Comparison of ENCODE assay signal across 8 mouse cellular contexts in the genomic region with DNA sequence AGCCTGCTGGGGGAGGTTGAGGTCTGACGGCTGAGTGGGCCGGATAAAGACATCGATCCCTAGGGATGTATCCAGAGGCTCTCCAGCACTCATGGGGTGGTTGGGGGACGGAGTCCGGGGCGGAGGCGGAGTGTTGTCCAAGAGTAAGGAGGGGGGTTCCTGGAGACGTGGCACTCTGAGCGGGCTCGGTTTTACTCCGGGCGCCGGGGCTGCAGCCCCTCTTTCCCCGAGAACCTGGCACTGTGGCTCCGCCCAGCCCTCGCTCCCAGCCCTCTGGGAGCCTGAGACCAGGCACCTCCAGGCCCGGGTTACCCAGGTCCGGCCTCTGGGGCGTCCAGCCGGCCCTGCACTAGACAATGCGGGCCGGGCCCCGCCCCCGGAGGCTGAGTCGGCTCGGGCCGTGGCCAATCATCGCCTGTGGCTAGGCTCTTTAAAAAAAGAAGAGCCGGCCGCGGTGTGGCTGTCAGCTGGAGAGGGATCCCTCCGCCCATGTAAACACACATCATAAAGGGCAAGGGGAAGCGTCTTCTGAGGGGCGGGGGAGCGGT. TPM values are rescaled to one million over a fixed set of nuclear protein-coding genes. Genes with fewer than 3 reads are reported as not detected.
A peak's percentile ranks its signal among the peaks of the same experiment; 100 is the strongest.
DNase-seq lines count a peak whose midpoint lies in the region; ATAC-seq and TF ChIP-seq lines count a peak whose summit lies in the region.

No protein-coding gene starts in this region.

- no peaks in the 10 kb centered on the region for H3K9me3 ChIP-seq in heart, embryonic 11.5 days (replicated peaks; ENCODE audit: control insufficient read depth, low read length)
- no peaks in the 10 kb centered on the region for H3K9me3 ChIP-seq in kidney, embryonic 16.5 days (ENCODE audit: low read length)

- peak; percentile 95 for ATAC-seq in heart, embryonic 11.5 days (replicated peaks; ENCODE audit: insufficient number of reproducible peaks, low FRiP score, low TSS enrichment)
- peak; percentile 97 for ATAC-seq in kidney, embryonic 16.5 days (ENCODE audit: low FRiP score, low TSS enrichment)

- no peak for TF ChIP-seq CTCF in bone marrow macrophage, adult 2 months (IDR thresholded peaks at IDR 0.05; ENCODE audit: low read depth, low read length)
- TF ChIP-seq CTCF in embryonic fibroblast, embryonic 13.5 days (IDR thresholded peaks at IDR 0.05; ENCODE audit: borderline replicate concordance, insufficient read depth, low read length), result no peak
- TF ChIP-seq CTCF in liver, adult 2 months (IDR thresholded peaks at IDR 0.05; ENCODE audit: low read depth, low read length), result no peak

- H3K79me2 ChIP-seq in liver, adult 2 months (ENCODE audit: control insufficient read depth, insufficient read depth, low read length), result peaks cover 12% of the 10 kb centered on the region
- H3K79me2 ChIP-seq in myocyte (ENCODE audit: control insufficient read depth, insufficient read depth), result peaks cover 2% of the 10 kb centered on the region

- peak overlapping the region; percentile 3 for H3ac ChIP-seq in myocyte (ENCODE audit: control insufficient read depth, insufficient read length)

- TF ChIP-seq POLR2A in bone marrow macrophage, adult 2 months (IDR thresholded peaks at IDR 0.05; ENCODE audit: borderline replicate concordance, low read depth, low read length), result peak; percentile 72; the same call in 1 of the 2 replicates
- TF ChIP-seq POLR2A in embryonic fibroblast, embryonic 13.5 days (IDR thresholded peaks at IDR 0.05; ENCODE audit: low read depth, low read length), result peak; percentile 89
- peak; percentile 89 for TF ChIP-seq POLR2A in liver, adult 2 months (IDR thresholded peaks at IDR 0.05; ENCODE audit: extremely low read depth, insufficient read depth, low read length)
- peak; percentile 82 for TF ChIP-seq POLR2A in myocyte (IDR thresholded peaks at IDR 0.05; ENCODE audit: insufficient read length, low read depth)

- WGBS in heart, embryonic 11.5 days (ENCODE audit: insufficient replicate concordance), result under 1% methylated on average over 35 of the region's 35 CpGs
- WGBS in kidney, embryonic 16.5 days, result under 1% methylated on average over 35 of the region's 35 CpGs
- under 1% methylated on average over 35 of the region's 35 CpGs for WGBS in liver, adult 2 months

- H3K9ac ChIP-seq in heart, embryonic 11.5 days (ENCODE audit: low read depth, low read length), result peak overlapping the region; percentile 78
- peak overlapping the region; percentile 86 for H3K9ac ChIP-seq in kidney, embryonic 16.5 days (replicated peaks; ENCODE audit: low read length)
- peak overlapping the region; percentile 77 for H3K9ac ChIP-seq in liver, adult 2 months (ENCODE audit: low read depth, low read length)

- peak overlapping the region; percentile 60 for H3K4me3 ChIP-seq in bone marrow macrophage, adult 2 months (ENCODE audit: insufficient read depth, low read length)
- peak overlapping the region; percentile 38 for H3K4me3 ChIP-seq in embryonic fibroblast, embryonic 13.5 days (ENCODE audit: insufficient read depth, low read length)
- H3K4me3 ChIP-seq in heart, embryonic 11.5 days (ENCODE audit: low read depth, low read length), result peak overlapping the region; percentile 69
- peak overlapping the region; percentile 71 for H3K4me3 ChIP-seq in kidney, embryonic 16.5 days (ENCODE audit: low read length)
- H3K4me3 ChIP-seq in liver, adult 2 months (ENCODE audit: insufficient read depth, low read depth, low read length), result peak overlapping the region; percentile 95
- H3K4me3 ChIP-seq in myocyte, result peak overlapping the region; percentile 31

- peak; percentile 97 for DNase-seq in A20 (ENCODE audit: low read depth, low spot score)
- peak; percentile 80 for DNase-seq in liver, adult 2 months (ENCODE audit: extremely low read depth, low read depth, low spot score)
- DNase-seq in splenic B cell, adult 2 months (ENCODE audit: low read depth, low spot score), result peak; percentile 92

- no peaks in the 10 kb centered on the region for H3K27me3 ChIP-seq in heart, embryonic 11.5 days (ENCODE audit: control insufficient read depth, insufficient read depth, low read length)
- H3K27me3 ChIP-seq in kidney, embryonic 16.5 days (ENCODE audit: insufficient read depth, low read length), result no peaks in the 10 kb centered on the region
- no peaks in the 10 kb centered on the region for H3K27me3 ChIP-seq in liver, adult 2 months (ENCODE audit: control insufficient read depth, insufficient read depth, low read length)
- H3K27me3 ChIP-seq in myocyte (ENCODE audit: control insufficient read depth, insufficient read depth, insufficient read length), result no peaks in the 10 kb centered on the region
- no peaks in the 10 kb centered on the region for H3K27me3 ChIP-seq in splenic B cell, adult 2 months (ENCODE audit: control insufficient read depth, insufficient read depth, low read length, poor library complexity, severe bottlenecking)

- peaks cover 7% of the 10 kb centered on the region; the same call in 1 of the 2 replicates for H3K4me1 ChIP-seq in bone marrow macrophage, adult 2 months (ENCODE audit: control insufficient read depth, insufficient read depth, low read length)
- no peaks in the 10 kb centered on the region; the same call in 1 of the 2 replicates for H3K4me1 ChIP-seq in embryonic fibroblast, embryonic 13.5 days (ENCODE audit: control insufficient read depth, insufficient read depth, low read length)
- H3K4me1 ChIP-seq in heart, embryonic 11.5 days (ENCODE audit: control insufficient read depth, insufficient read depth, low read length), result peaks cover 15% of the 10 kb centered on the region
- peaks cover 25% of the 10 kb centered on the region for H3K4me1 ChIP-seq in kidney, embryonic 16.5 days (ENCODE audit: insufficient read depth, low read length)
- H3K4me1 ChIP-seq in liver, adult 2 months (ENCODE audit: control insufficient read depth, insufficient read depth, low read length), result peaks cover 3% of the 10 kb centered on the region; the same call in 1 of the 2 replicates

- H3K36me3 ChIP-seq in heart, embryonic 11.5 days (ENCODE audit: control insufficient read depth, insufficient read depth, low read length), result no peaks in the 10 kb centered on the region
- no peaks in the 10 kb centered on the region for H3K36me3 ChIP-seq in kidney, embryonic 16.5 days (ENCODE audit: insufficient read depth, low read length)
- H3K36me3 ChIP-seq in liver, adult 2 months (ENCODE audit: control insufficient read depth, insufficient read depth, low read length), result no peaks in the 10 kb centered on the region
- no peaks in the 10 kb centered on the region for H3K36me3 ChIP-seq in myocyte (ENCODE audit: control insufficient read depth, insufficient read depth)
- no peaks in the 10 kb centered on the region for H3K36me3 ChIP-seq in splenic B cell, adult 2 months (ENCODE audit: control insufficient read depth, insufficient read depth, low read length, poor library complexity, severe bottlenecking)

- no peak overlapping the region for H3K27ac ChIP-seq in bone marrow macrophage, adult 2 months (ENCODE audit: insufficient read depth, low read depth, low read length)
- peak overlapping the region; percentile 23 for H3K27ac ChIP-seq in embryonic fibroblast, embryonic 13.5 days (ENCODE audit: insufficient read depth, low read length)
- H3K27ac ChIP-seq in heart, embryonic 11.5 days (ENCODE audit: low read depth, low read length), result peak overlapping the region; percentile 84
- H3K27ac ChIP-seq in kidney, embryonic 16.5 days (ENCODE audit: low read length), result peak overlapping the region; percentile 94
- H3K27ac ChIP-seq in liver, adult 2 months (replicated peaks; ENCODE audit: insufficient read depth, low read depth, low read length), result peak overlapping the region; percentile 54; the same call in 1 of the 2 replicates

- peak overlapping the region; percentile 96 for H3K4me2 ChIP-seq in heart, embryonic 11.5 days
- peak overlapping the region; percentile 86 for H3K4me2 ChIP-seq in kidney, embryonic 16.5 days (replicated peaks; ENCODE audit: low read depth, low read length)
- H3K4me2 ChIP-seq in myocyte (ENCODE audit: low read depth), result peak overlapping the region; percentile 89

TF ChIP-seq in myocyte, 11 proteins besides CTCF, POLR2A, EP300 and RAD21:
- TF ChIP-seq TCF3 (IDR thresholded peaks at IDR 0.05; ENCODE audit: insufficient read length, low read depth) (no peak), POLR2AphosphoS2 (IDR thresholded peaks at IDR 0.05; ENCODE audit: insufficient read length, low read depth) (peak; percentile 59)

RNA-seq across cellular contexts. Expression of a gene that starts 3.2 kb away (rescaled TPM):
- 11.0 and 12.9 TPM in 2 replicates for polyA plus RNA-seq in bone marrow macrophage, adult 2 months (2012; ENCODE audit: insufficient read depth, insufficient read length, missing spikeins)
- polyA plus RNA-seq in embryonic fibroblast, embryonic 13.5 days (2011; ENCODE audit: insufficient read length, low read depth, missing spikeins), result 69.1 and 71.7 TPM in 2 replicates
- 34.9 and 35.9 TPM in 2 replicates for polyA plus RNA-seq in heart, embryonic 11.5 days (2014; fragmentation: Nextera tagmentation; extraction: Ambion mirVana)
- polyA plus RNA-seq in kidney, embryonic 16.5 days (2015; fragmentation: Nextera tagmentation; extraction: Ambion mirVana), result 47.4 and 55.4 TPM in 2 replicates
- total RNA-seq in liver, adult 2 months (2014; rRNA removed), result 9.2 and 9.3 TPM in 2 replicates
- polyA plus RNA-seq in liver, adult 2 months (2012; rRNA removed), result 4.0 and 6.8 TPM in 2 replicates
- 11.2 TPM for polyA plus RNA-seq in myocyte (2012; fragmentation: generic; extraction: Trizol)

RNA-seq across cellular contexts. Expression of a gene that starts 7.3 kb away (rescaled TPM):
- not detected in 2 replicates for polyA plus RNA-seq in bone marrow macrophage, adult 2 months (2012; ENCODE audit: insufficient read depth, insufficient read length, missing spikeins)
- not detected in 2 replicates for polyA plus RNA-seq in embryonic fibroblast, embryonic 13.5 days (2011; ENCODE audit: insufficient read length, low read depth, missing spikeins)
- polyA plus RNA-seq in heart, embryonic 11.5 days (2014; fragmentation: Nextera tagmentation; extraction: Ambion mirVana), result not detected in 2 replicates
- not detected in 2 replicates for polyA plus RNA-seq in kidney, embryonic 16.5 days (2015; fragmentation: Nextera tagmentation; extraction: Ambion mirVana)
- total RNA-seq in liver, adult 2 months (2014; rRNA removed), result not detected in 2 replicates
- polyA plus RNA-seq in liver, adult 2 months (2012; rRNA removed), result not detected in 2 replicates
- not detected for polyA plus RNA-seq in myocyte (2012; fragmentation: generic; extraction: Trizol)

Comparison
In these comparisons a context has a peak if more than half of its experiments do, and no peak if none do; other contexts are left out.
1. H3K4me3 ChIP-seq: peak in every context shown above with its lines; median percentile 95 in liver, adult 2 months; 71 in kidney, embryonic 16.5 days; 69 in heart, embryonic 11.5 days; 60 in bone marrow macrophage, adult 2 months; 38 in embryonic fibroblast, embryonic 13.5 days; 31 in myocyte.